Mouse (Mus musculus): ENCODE measurements around the gene Phf3. TPM values are rescaled to one million over a fixed set of nuclear protein-coding genes. Genes with fewer than 3 reads are reported as not detected.

The Phf3 gene
- polyA plus RNA-seq, 1 experiment = 24.6 TPM

- no peak for TF ChIP-seq CTCF (IDR thresholded peaks at IDR 0.05; ENCODE audit: extremely low read depth, insufficient read depth, insufficient read length, insufficient replicate concordance)
- under 1% methylated on average over 68 of the region's 79 CpGs for WGBS
- DNase-seq (ENCODE audit: low read depth in 1 of 2, low spot score in 2 of 2) = peak; percentile 43 to 45
Measured at GRCm38 (mm10) chr1:30872836-30873540, 733 bp downstream of the Phf3 start.

GRCm38 (mm10) chr1:30867786-30868185, 5.9 kb downstream of the Phf3 start:
- no peak for DNase-seq (ENCODE audit: low read depth in 1 of 2, low spot score in 2 of 2)
- Histone ChIP-seq H3K4me3 (ENCODE audit: extremely low read depth, insufficient read depth, insufficient read length) (no peak overlapping the region), H3K4me1 (ENCODE audit: control insufficient read depth, insufficient read depth, insufficient read length) (peaks cover 2% of the 10 kb centered on the region; the same call in 1 of the 2 replicates), H3K36me3 (ENCODE audit: control insufficient read depth, insufficient read depth, low read length) (no peaks in the 10 kb centered on the region), H3K27me3 (ENCODE audit: control insufficient read depth, insufficient read depth, low read length) (no peaks in the 10 kb centered on the region), H3K27ac (ENCODE audit: insufficient read depth, low read length) (no peak overlapping the region)
- 92% methylated on average over 4 of the region's 4 CpGs for WGBS
- TF ChIP-seq POLR2A (IDR thresholded peaks at IDR 0.05; ENCODE audit: low read depth, low read length) = no peak
- no peak for TF ChIP-seq CTCF (IDR thresholded peaks at IDR 0.05; ENCODE audit: extremely low read depth, insufficient read depth, insufficient read length, insufficient replicate concordance)

More at GRCm38 (mm10) chr1:30872836-30873540, 733 bp downstream of the Phf3 start:
- Histone ChIP-seq H3K4me1 (ENCODE audit: control insufficient read depth, insufficient read depth, insufficient read length) (peaks cover 4% of the 10 kb centered on the region), H3K36me3 (ENCODE audit: control insufficient read depth, insufficient read depth, low read length) (no peaks in the 10 kb centered on the region), H3K27ac (ENCODE audit: insufficient read depth, low read length) (peak overlapping the region; percentile 99), H3K27me3 (ENCODE audit: control insufficient read depth, insufficient read depth, low read length) (no peaks in the 10 kb centered on the region; the same call in 1 of the 2 replicates), H3K4me3 (ENCODE audit: extremely low read depth, insufficient read depth, insufficient read length) (peak overlapping the region; percentile 94)

- WGBS = 94% methylated on average over 3 of the region's 3 CpGs
- TF ChIP-seq CTCF (IDR thresholded peaks at IDR 0.05; ENCODE audit: extremely low read depth, insufficient read depth, insufficient read length, insufficient replicate concordance) = no peak
- TF ChIP-seq POLR2A (IDR thresholded peaks at IDR 0.05; ENCODE audit: low read depth, low read length) = no peak
- no peaks in the 10 kb centered on the region for H3K4me1 ChIP-seq (ENCODE audit: control insufficient read depth, insufficient read depth, insufficient read length)
- no peaks in the 10 kb centered on the region for H3K27me3 ChIP-seq (ENCODE audit: control insufficient read depth, insufficient read depth, low read length)
- no peaks in the 10 kb centered on the region; the same call in 1 of the 2 replicates for H3K36me3 ChIP-seq (ENCODE audit: control insufficient read depth, insufficient read depth, low read length)
- H3K4me3 ChIP-seq (ENCODE audit: extremely low read depth, insufficient read depth, insufficient read length) = no peak overlapping the region
- DNase-seq (ENCODE audit: low read depth in 1 of 2, low spot score in 2 of 2) = no peak
- no peak overlapping the region for H3K27ac ChIP-seq (ENCODE audit: insufficient read depth, low read length)
Measured at GRCm38 (mm10) chr1:30852518-30852917, 21.2 kb downstream of the Phf3 start.

DNA sequence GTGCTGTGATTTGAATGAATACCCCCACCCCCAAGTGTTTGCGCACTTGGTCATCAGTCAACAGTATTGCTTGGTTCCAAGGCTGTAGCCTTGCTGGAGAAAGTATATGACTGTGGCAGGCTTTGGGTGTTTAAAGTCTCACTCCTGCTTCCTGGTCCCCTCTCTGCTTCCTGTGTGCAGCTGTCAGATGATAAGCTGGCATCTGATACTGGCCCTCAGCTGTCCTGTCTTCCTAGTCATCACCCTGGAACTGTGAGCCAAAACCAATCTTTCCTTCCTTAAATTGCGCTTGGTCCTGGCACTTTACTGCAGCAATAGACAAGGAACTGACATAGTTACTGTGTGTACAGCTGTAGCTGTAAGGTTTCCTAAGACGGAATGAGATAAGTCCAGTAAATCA, 21.8 kb downstream of the Phf3 start:
- Histone ChIP-seq H3K27ac (ENCODE audit: insufficient read depth, low read length) (no peak overlapping the region), H3K4me3 (ENCODE audit: extremely low read depth, insufficient read depth, insufficient read length) (no peak overlapping the region), H3K27me3 (ENCODE audit: control insufficient read depth, insufficient read depth, low read length) (no peaks in the 10 kb centered on the region), H3K4me1 (ENCODE audit: control insufficient read depth, insufficient read depth, insufficient read length) (0 out of 2 replicates have a peak, but pooled peaks cover 2% of the 10 kb centered on the region), H3K36me3 (ENCODE audit: control insufficient read depth, insufficient read depth, low read length) (no peaks in the 10 kb centered on the region; the same call in 1 of the 2 replicates)
- TF ChIP-seq POLR2A (IDR thresholded peaks at IDR 0.05; ENCODE audit: low read depth, low read length) (no peak), CTCF (IDR thresholded peaks at IDR 0.05; ENCODE audit: extremely low read depth, insufficient read depth, insufficient read length, insufficient replicate concordance) (no peak)
- DNase-seq (ENCODE audit: low read depth in 1 of 2, low spot score in 2 of 2) = no peak
- WGBS = 95% methylated on average over 3 of the region's 3 CpGs

DNA sequence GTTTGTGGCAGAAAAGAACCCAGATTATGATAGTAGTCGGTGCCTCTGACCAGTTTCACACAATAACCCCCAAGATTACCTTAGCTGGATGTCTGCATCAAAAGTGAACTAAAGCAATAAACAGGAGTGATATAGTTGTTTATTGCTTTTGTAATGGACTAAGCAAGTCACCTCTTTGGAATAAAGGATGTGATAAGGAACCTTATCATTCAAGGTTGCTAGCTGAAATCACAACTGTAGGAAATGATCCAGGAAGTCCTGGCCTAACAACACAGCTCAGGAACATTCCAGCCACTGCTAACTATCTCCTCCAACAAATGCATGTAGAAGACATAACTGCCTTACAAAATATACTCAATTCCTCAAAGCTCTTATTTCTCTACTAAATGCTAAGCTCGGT, 22.8 kb downstream of the Phf3 start:
- Histone ChIP-seq H3K27ac (ENCODE audit: insufficient read depth, low read length) (no peak overlapping the region), H3K4me3 (ENCODE audit: extremely low read depth, insufficient read depth, insufficient read length) (no peak overlapping the region), H3K27me3 (ENCODE audit: control insufficient read depth, insufficient read depth, low read length) (no peaks in the 10 kb centered on the region), H3K36me3 (ENCODE audit: control insufficient read depth, insufficient read depth, low read length) (no peaks in the 10 kb centered on the region; the same call in 1 of the 2 replicates), H3K4me1 (ENCODE audit: control insufficient read depth, insufficient read depth, insufficient read length) (0 out of 2 replicates have a peak, but pooled peaks cover 2% of the 10 kb centered on the region)
- TF ChIP-seq POLR2A (IDR thresholded peaks at IDR 0.05; ENCODE audit: low read depth, low read length) (no peak), CTCF (IDR thresholded peaks at IDR 0.05; ENCODE audit: extremely low read depth, insufficient read depth, insufficient read length, insufficient replicate concordance) (no peak)
- DNase-seq (ENCODE audit: low read depth in 1 of 2, low spot score in 2 of 2) = no peak
- 95% methylated on average over 2 of the region's 2 CpGs for WGBS

- H3K4me1 ChIP-seq (ENCODE audit: control insufficient read depth, insufficient read depth, insufficient read length) = 0 out of 2 replicates have a peak, but pooled peaks cover 2% of the 10 kb centered on the region
- TF ChIP-seq POLR2A (IDR thresholded peaks at IDR 0.05; ENCODE audit: low read depth, low read length) (no peak), CTCF (IDR thresholded peaks at IDR 0.05; ENCODE audit: extremely low read depth, insufficient read depth, insufficient read length, insufficient replicate concordance) (no peak)
- no peaks in the 10 kb centered on the region for H3K27me3 ChIP-seq (ENCODE audit: control insufficient read depth, insufficient read depth, low read length)
- no peak for DNase-seq (ENCODE audit: low read depth in 1 of 2, low spot score in 2 of 2)
- H3K36me3 ChIP-seq (ENCODE audit: control insufficient read depth, insufficient read depth, low read length) = no peaks in the 10 kb centered on the region; the same call in 1 of the 2 replicates
- WGBS = 93% methylated on average over 3 of the region's 3 CpGs
- no peak overlapping the region for H3K4me3 ChIP-seq (ENCODE audit: extremely low read depth, insufficient read depth, insufficient read length)
- no peak overlapping the region for H3K27ac ChIP-seq (ENCODE audit: insufficient read depth, low read length)
Measured at GRCm38 (mm10) chr1:30849955-30850354, 23.8 kb downstream of the Phf3 start.

DNA sequence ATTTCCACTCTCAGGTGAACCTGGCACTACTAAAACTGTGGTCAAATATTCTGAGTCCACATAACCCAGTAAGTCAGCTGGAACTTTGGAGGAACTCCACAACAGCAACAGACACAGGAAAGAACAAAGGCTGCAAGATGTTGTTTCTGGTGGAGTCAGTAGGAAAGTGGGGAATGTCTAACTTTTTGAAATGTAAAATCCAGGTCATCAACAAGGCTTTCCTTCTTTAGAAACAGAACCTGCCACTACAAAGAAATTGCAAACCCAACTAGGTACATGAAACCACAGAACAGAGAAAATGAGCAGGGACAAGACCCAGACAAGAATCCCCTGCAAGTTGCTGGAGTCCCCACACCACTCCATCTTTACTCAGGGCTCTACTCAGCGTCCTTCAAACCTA, 26.0 kb downstream of the Phf3 start:
- 79% methylated on average over 1 of the region's 1 CpGs for WGBS
- Histone ChIP-seq H3K4me3 (ENCODE audit: extremely low read depth, insufficient read depth, insufficient read length) (no peak overlapping the region), H3K27me3 (ENCODE audit: control insufficient read depth, insufficient read depth, low read length) (no peaks in the 10 kb centered on the region), H3K4me1 (ENCODE audit: control insufficient read depth, insufficient read depth, insufficient read length) (0 out of 2 replicates have a peak, but pooled peaks cover 2% of the 10 kb centered on the region), H3K27ac (ENCODE audit: insufficient read depth, low read length) (no peak overlapping the region), H3K36me3 (ENCODE audit: control insufficient read depth, insufficient read depth, low read length) (no peaks in the 10 kb centered on the region; the same call in 1 of the 2 replicates)
- TF ChIP-seq CTCF (IDR thresholded peaks at IDR 0.05; ENCODE audit: extremely low read depth, insufficient read depth, insufficient read length, insufficient replicate concordance) = no peak
- no peak for TF ChIP-seq POLR2A (IDR thresholded peaks at IDR 0.05; ENCODE audit: low read depth, low read length)
- no peak for DNase-seq (ENCODE audit: low read depth in 1 of 2, low spot score in 2 of 2)
